Mouse (Mus musculus) liver, adult 2 months (tissue): Measurements from ENCODE around the gene Adal. TPM values are rescaled to one million over a fixed set of nuclear protein-coding genes. Genes with fewer than 3 reads are reported as not detected.

Experiments used
- DNase-seq: peaks from one replicate; pipeline ENCODE4 v3.0.0-alpha.2; 2011; ENCODE audit warnings: low read depth, low spot score; ENCODE audit errors: extremely low read depth
- H3K27ac ChIP-seq: fragments of 200-500 bp; replicated peaks from 2 replicates; pipeline ENCODE4 v1.5.1; 2012; ENCODE audit warnings: low read depth, mild to moderate bottlenecking, control low read depth, inconsistent platforms, low read length; ENCODE audit not compliant: insufficient read depth
- H3K27me3 ChIP-seq: fragments of 200-500 bp; 2 replicates; pipeline ENCODE4 v1.6.1; 2012; ENCODE audit warnings: mild to moderate bottlenecking, moderate library complexity, low read length, inconsistent platforms; ENCODE audit not compliant: control insufficient read depth, insufficient read depth
- H3K36me3 ChIP-seq: fragments of 200-500 bp; 2 replicates; pipeline ENCODE4 v1.6.1; 2012; ENCODE audit warnings: low read length, inconsistent platforms; ENCODE audit not compliant: control insufficient read depth, insufficient read depth
- H3K4me1 ChIP-seq: fragments of 200-500 bp; 2 replicates; pipeline ENCODE4 v1.6.1; 2011; ENCODE audit warnings: low read length; ENCODE audit not compliant: control insufficient read depth, insufficient read depth
- H3K4me3 ChIP-seq: fragments of 200-500 bp; 2 replicates; pipeline ENCODE4 v1.5.1; 2011; ENCODE audit warnings: low read depth, mild to moderate bottlenecking, control low read depth, low read length, moderate library complexity; ENCODE audit not compliant: insufficient read depth
- H3K79me2 ChIP-seq: fragments of 200-500 bp; 2 replicates; pipeline ENCODE4 v1.6.1; 2012; ENCODE audit warnings: inconsistent platforms, mild to moderate bottlenecking, low read length, moderate library complexity; ENCODE audit not compliant: control insufficient read depth, insufficient read depth
- H3K9ac ChIP-seq: fragments of 200-500 bp; 2 replicates; pipeline ENCODE4 v1.6.1; 2012; ENCODE audit warnings: low read depth, mild to moderate bottlenecking, control low read depth, inconsistent platforms, low read length
- CTCF ChIP-seq: fragments of 200-500 bp; IDR thresholded peaks from 2 replicates; pipeline ENCODE4 v1.5.1; 2011; ENCODE audit warnings: low read depth, low read length, control low read depth
- POLR2A ChIP-seq: fragments of 200-500 bp; IDR thresholded peaks from 2 replicates; pipeline ENCODE4 v1.6.1; 2011; ENCODE audit warnings: low read length, control low read depth; ENCODE audit not compliant: insufficient read depth; ENCODE audit errors: extremely low read depth
- WGBS: fragments of 180-500 bp; shearing (Covaris S2); methylation state at CpG from one replicate; pipeline ENCODE4 v1.1.7; 2018; 5-methylcytosine and 5-hydroxymethylcytosine counted together
- polyA plus RNA-seq: library from polyadenylated mRNA; depleted of rRNA; stranded (reverse); fragments of >200 nt; gene quantifications from 2 replicates; pipeline ENCODE4 v1.2.3, GENCODE M21; 2012
- total RNA-seq: library from RNA; depleted of rRNA; stranded (reverse); fragments of >200 nt; gene quantifications from 2 replicates; pipeline ENCODE4 v1.2.3, GENCODE M21; 2014

Adal gene
- total and polyA plus RNA-seq, 2 experiments = 8.0 to 10.0 TPM

DNA sequence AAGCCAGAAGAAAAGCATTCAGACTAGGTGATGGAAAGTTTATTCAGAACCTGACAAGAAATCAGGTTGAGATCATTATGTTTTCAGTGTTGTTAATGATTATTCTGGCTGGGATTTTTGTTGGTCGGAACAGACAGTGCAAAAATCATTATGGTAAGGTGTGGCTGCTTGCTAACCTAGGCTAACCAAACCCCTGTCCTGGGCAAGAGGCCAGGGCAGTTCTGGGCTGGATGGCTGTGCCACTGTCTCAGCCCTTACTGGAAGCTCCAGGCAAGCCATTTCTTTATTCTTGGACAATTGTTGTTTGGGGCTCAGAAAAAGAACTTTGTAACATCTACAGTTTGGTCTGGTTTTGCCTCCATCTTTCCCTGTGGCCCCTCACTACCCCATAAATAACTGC is 12.7 kb upstream of the Adal start:
- DNase-seq = no peak
- H3K79me2 ChIP-seq = no peaks in the 10 kb centered on the region
- no peaks in the 10 kb centered on the region for H3K4me1 ChIP-seq
- no peaks in the 10 kb centered on the region for H3K27me3 ChIP-seq
- TF ChIP-seq CTCF (no peak), POLR2A (no peak)
- 21% methylated on average over 1 of the region's 1 CpGs for WGBS
- H3K4me3 ChIP-seq = no peak overlapping the region
- no peak overlapping the region for H3K27ac ChIP-seq
- no peaks in the 10 kb centered on the region for H3K36me3 ChIP-seq
- H3K9ac ChIP-seq = no peak overlapping the region

DNA sequence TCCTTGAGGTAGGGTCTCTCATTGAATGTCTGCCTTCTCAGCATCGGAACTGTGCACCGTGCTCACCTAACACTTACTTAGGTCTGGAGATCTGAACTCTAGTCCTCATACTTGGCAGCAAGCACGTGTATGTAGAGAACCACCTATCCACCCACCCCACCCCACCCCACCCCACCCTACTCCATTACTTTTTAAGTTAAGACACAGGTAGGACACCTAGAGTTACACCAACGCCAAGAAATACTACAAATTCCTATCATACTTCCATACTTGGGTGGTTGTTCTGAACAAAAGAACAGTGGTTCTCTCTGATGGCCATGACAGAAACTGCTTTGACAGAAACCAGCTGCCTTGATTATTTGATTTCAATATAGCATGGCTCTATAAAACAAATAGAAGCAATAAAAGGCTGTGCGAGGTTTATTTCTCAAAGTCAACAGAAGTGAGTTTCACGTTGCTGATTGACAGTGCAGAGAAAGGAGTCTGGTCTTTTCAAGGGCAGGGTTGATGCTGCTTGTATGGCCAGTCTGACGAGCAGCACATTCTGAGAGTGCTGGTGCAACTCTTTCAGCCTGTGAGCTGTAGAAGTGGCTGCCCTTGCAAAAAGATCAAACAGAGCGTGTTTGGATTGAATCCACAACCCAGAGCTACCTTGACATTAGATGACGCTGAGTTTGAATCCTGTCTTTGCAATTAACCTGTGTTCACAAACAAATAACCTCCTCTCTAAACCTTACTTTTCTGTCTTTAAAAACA is 11.2 kb upstream of the Adal start:
- no peaks in the 10 kb centered on the region for H3K4me1 ChIP-seq
- no peaks in the 10 kb centered on the region for H3K27me3 ChIP-seq
- TF ChIP-seq CTCF (no peak), POLR2A (no peak)
- no peak overlapping the region for H3K4me3 ChIP-seq
- 66% methylated on average over 9 of the region's 9 CpGs for WGBS
- no peak overlapping the region for H3K27ac ChIP-seq
- no peak overlapping the region for H3K9ac ChIP-seq
- H3K36me3 ChIP-seq = no peaks in the 10 kb centered on the region
- H3K79me2 ChIP-seq = no peaks in the 10 kb centered on the region
- no peak for DNase-seq

DNA sequence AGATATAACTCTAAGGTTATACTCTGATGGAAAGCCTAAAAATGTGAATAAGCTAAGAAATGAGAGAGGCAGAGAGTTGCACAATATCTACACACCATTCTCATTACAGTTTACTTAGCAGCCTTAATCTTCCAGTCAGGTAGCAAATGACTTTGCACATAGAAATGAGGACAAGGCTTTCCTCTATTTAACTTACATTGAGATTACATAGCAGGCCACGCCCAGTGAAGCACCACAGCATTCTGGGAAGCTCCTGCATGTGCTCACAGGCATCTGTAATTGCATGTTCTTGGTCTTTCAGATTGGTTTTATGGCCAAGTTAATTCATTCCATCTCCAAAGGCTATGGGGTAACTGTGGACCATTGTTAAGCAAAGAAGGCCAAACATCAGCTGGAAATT is 7.4 kb upstream of the Adal start:
- H3K27me3 ChIP-seq = no peaks in the 10 kb centered on the region
- peaks cover 3% of the 10 kb centered on the region for H3K4me1 ChIP-seq
- H3K9ac ChIP-seq = no peak overlapping the region
- no peak for TF ChIP-seq POLR2A
- TF ChIP-seq CTCF = no peak
- no peak overlapping the region for H3K4me3 ChIP-seq
- H3K79me2 ChIP-seq = peaks cover 2% of the 10 kb centered on the region; the same call in 1 of the 2 replicates
- DNase-seq = no peak
- H3K27ac ChIP-seq = no peak overlapping the region
- 76% methylated on average over 1 of the region's 1 CpGs for WGBS
- H3K36me3 ChIP-seq = no peaks in the 10 kb centered on the region

DNA sequence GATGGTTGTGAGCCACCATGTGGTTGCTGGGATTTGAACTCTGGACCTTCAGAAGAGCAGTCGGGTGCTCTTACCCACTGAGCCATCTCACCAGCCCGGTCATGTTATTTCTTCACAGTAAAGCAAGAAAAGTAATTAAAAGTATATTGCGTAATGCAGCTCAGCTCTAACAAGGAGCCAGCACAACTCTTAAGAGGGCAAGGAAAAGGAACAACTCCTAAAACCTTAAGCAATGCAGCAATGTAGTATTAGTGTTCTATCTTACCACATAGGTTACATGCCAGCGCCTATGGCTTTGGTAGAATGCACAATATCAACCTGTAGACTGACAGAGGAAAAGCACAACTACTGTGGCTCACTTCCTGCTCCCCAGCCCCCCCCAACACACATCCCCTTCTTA is 2.9 kb upstream of the Adal start:
- Histone ChIP-seq H3K27ac (no peak overlapping the region), H3K79me2 (peaks cover 7% of the 10 kb centered on the region; the same call in 1 of the 2 replicates), H3K4me3 (no peak overlapping the region), H3K36me3 (no peaks in the 10 kb centered on the region), H3K4me1 (peaks cover 10% of the 10 kb centered on the region), H3K27me3 (no peaks in the 10 kb centered on the region), H3K9ac (no peak overlapping the region)
- TF ChIP-seq CTCF = no peak
- no peak for TF ChIP-seq POLR2A
- peak; percentile 16 for DNase-seq
- WGBS = 52% methylated on average over 4 of the region's 4 CpGs

DNA sequence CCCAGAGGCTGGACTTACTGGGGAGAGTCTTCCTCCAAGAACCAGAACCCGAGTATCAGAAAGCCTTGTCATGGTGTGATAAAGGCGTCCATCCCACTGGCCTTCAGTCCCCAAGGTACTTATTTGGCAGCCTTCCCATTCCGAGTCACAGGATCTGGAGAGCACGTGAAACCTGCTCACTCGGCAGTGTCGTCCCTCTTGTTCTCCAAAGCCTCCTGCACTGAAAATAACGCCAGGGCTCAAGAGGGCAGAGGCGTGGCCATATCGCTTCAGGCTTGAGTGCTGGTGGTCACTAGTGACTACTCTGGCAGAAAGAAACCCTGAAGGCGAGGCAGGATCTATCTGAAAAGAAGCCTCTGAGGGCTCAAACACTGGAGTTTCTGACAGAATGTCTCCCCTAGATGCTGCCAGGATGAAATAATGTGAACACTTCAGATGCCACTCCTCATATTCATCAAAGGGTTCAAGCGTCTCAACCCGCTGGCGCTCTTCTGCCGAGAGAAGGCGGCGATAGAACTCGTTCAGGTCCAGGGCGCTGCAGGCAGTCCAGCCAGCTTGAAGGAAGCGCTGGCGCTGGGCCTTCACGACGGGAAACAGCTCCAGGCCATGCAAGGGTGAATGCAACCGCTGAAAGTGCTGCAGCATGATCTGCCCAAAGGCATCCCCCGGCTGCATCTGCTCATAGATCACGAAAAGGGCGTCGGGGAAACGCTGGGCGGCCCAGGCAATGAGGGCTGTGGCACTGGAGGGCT is 786 bp upstream of the Adal start:
- peak; percentile 84 for DNase-seq
- Histone ChIP-seq H3K27me3 (no peaks in the 10 kb centered on the region), H3K36me3 (peaks cover 9% of the 10 kb centered on the region), H3K9ac (peak overlapping the region; percentile 96), H3K27ac (peak overlapping the region; percentile 94), H3K4me1 (peaks cover 10% of the 10 kb centered on the region), H3K4me3 (peak overlapping the region; percentile 95), H3K79me2 (peaks cover 7% of the 10 kb centered on the region; the same call in 1 of the 2 replicates)
- WGBS = 4% methylated on average over 29 of the region's 29 CpGs
- no peak for TF ChIP-seq POLR2A
- TF ChIP-seq CTCF = no peak
